Mouse (Mus musculus) embryo, embryonic 10 days (tissue): Measurements from ENCODE around the gene Krit1.
"Not testable (repeated sequence)": the region's sequence is repeated elsewhere in the genome, so short reads cannot be mapped to it uniquely, and the experiment has no call there.

Experiments used
- DNase-seq: peaks from one replicate; pipeline ENCODE4 v3.0.0-alpha.2; 2015; ENCODE audit warnings: low spot score

The Krit1 gene

GRCm38 (mm10) chr5:3889201-3889600 lies 86.2 kb downstream of the Krit1 start:
- no peak for DNase-seq

GRCm38 (mm10) chr5:3893459-3894293 lies 90.7 kb downstream of the Krit1 start, which contains the start of gene Mterf1a:
Mterf1a (minus strand) TSS chr5:3893933.
- DNase-seq: not testable (repeated sequence)

- not testable (repeated sequence) for DNase-seq
Observed at GRCm38 (mm10) chr5:3894294-3894619, 91.3 kb downstream of the Krit1 start.
